Mouse (Mus musculus) ES-E14 (cell line): ENCODE results near the gene Casp3. TPM values are rescaled to one million over a fixed set of nuclear protein-coding genes. Genes with fewer than 3 reads are reported as not detected.

ENCODE experiments used
- DNase-seq: peaks from one replicate; pipeline ENCODE4 v3.0.0-alpha.2; 2013; ENCODE audit warnings: low read depth, low spot score
- H3K27ac ChIP-seq: 2 replicates; pipeline ENCODE4 v1.5.1; 2012; ENCODE audit warnings: low read depth, mild to moderate bottlenecking, low read length, moderate library complexity, mixed read lengths; ENCODE audit not compliant: poor library complexity, insufficient read depth, severe bottlenecking
- H3K36me3 ChIP-seq: 2 replicates; pipeline ENCODE4 v1.6.1; 2012; ENCODE audit warnings: mild to moderate bottlenecking, low read length, moderate library complexity, mixed read lengths; ENCODE audit not compliant: control insufficient read depth, poor library complexity, insufficient read depth, severe bottlenecking
- H3K4me1 ChIP-seq, 2 experiments: fragments of 150-350 bp in 1 of 2; sonication (generic) in 1 of 2; 2 replicates each; pipeline ENCODE4 v1.6.1; 2012; ENCODE audit warnings: low read length in 2 of 2, mild to moderate bottlenecking in 1 of 2, mixed read lengths in 1 of 2; ENCODE audit not compliant: control insufficient read depth in 2 of 2, insufficient read depth in 2 of 2, poor library complexity in 1 of 2
- H3K4me3 ChIP-seq, 2 experiments: fragments of 150-350 bp in 1 of 2; sonication (generic) in 1 of 2; 2 replicates each; pipeline ENCODE4 v1.5.1; 2012; ENCODE audit warnings: low read length in 2 of 2, low read depth in 1 of 2, mild to moderate bottlenecking in 1 of 2, mixed read lengths in 1 of 2; ENCODE audit not compliant: insufficient read depth in 1 of 2, poor library complexity in 1 of 2, severe bottlenecking in 1 of 2
- H3K9ac ChIP-seq: 2 replicates; pipeline ENCODE4 v1.6.1; 2012; ENCODE audit warnings: low read depth, mild to moderate bottlenecking, low read length, mixed read lengths; ENCODE audit not compliant: poor library complexity, insufficient read depth, severe bottlenecking
- H3K9me3 ChIP-seq: fragments of 150-350 bp; sonication (generic); 2 replicates; pipeline ENCODE4 v1.6.1; 2012; ENCODE audit warnings: low read depth, mild to moderate bottlenecking, low read length; ENCODE audit not compliant: control insufficient read depth, insufficient read depth
- CHD2 ChIP-seq: IDR thresholded peaks from 2 replicates; pipeline ENCODE4 v1.6.1; 2014; ENCODE audit warnings: mild to moderate bottlenecking, low read depth, low read length, inconsistent platforms
- HCFC1 ChIP-seq: IDR thresholded peaks from 2 replicates; pipeline ENCODE4 v1.6.1; 2012; ENCODE audit warnings: low read length, inconsistent platforms, borderline replicate concordance; ENCODE audit not compliant: insufficient read depth
- MAFK ChIP-seq: IDR thresholded peaks from 2 replicates; pipeline ENCODE4 v1.6.1; 2014; ENCODE audit warnings: mild to moderate bottlenecking, low read depth, low read length, inconsistent platforms; ENCODE audit not compliant: insufficient read depth
- ZC3H11A ChIP-seq: IDR thresholded peaks from 2 replicates; pipeline ENCODE4 v1.6.1; 2012; ENCODE audit warnings: low read depth, mild to moderate bottlenecking, inconsistent platforms, low read length, borderline replicate concordance
- ZNF384 ChIP-seq: IDR thresholded peaks from 2 replicates; pipeline ENCODE4 v1.6.1; 2012; ENCODE audit warnings: low read depth, low read length, inconsistent platforms
- in situ Hi-C, 2 experiments: fragments of 600-800 bp; cut with MboI; formaldehyde crosslinking; loops; one replicate each; pipeline ENCODE4 v1.15.1; 2025; ENCODE audit warnings: low sequenced_read_pairs in 2 of 2, inconsistent platforms in 1 of 2; ENCODE audit not compliant: unreplicated experiment in 2 of 2
- total RNA-seq: library from RNA; depleted of rRNA; stranded (reverse); fragments of 300-350 nt; gene quantifications from 2 replicates; pipeline ENCODE4 v1.2.3, GENCODE M21; 2012; rRNA removed

The Casp3 gene
- 25.8 and 30.7 TPM in 2 replicates for total RNA-seq

DNA sequence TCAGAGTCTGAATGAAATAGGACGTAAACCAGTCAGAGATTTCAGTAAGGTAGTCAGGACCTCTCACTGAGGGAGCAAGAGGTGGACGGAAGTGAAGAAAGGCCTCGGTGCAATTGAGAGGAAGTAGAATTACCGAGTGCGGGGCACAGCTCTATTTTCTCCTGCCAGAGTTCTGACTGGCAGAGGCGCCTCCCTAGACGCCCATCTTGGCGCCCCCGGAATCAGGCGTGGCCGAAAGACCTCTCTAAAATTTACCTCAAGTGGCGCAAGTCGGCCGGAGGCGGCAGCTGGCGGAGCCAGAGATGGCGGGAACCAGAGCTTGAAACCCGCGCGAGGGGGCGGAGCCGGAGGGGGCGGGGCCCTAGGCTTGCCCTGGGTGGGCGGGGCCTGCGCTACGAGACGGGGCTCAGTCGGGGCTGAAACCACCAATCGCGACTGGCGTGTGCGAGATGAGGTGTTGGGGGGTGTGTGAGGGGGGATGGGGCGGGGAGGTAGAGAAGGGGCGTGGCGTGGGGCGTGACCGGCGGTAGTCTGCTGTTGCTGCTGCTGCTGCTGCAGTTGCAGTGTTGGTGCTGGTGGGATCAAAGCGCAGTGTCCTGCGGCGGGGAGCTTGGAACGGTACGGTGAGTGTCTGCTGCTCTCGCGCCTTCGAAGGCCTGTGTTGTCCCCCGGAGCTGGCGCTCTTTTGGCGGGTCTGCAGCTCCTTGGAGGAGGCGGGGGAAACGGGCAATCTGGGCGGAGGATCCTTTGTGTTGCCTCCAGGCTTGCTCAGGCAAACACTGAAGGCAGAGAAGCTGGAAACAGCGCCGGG, at the start of gene Casp3, which contains the start of gene Primpol:
Gene Casp3 (plus strand): TSS at position 413 of the 811 bp plus-strand sequence.
Gene Primpol (minus strand): TSS at position 334 of the 811 bp plus-strand sequence.
- peak; percentile 92 for DNase-seq
- Histone ChIP-seq H3K4me1 (peaks cover 0 to 2% of the 10 kb centered on the region in 2 experiments; a peak in 1 of 4 replicates), H3K27ac (no peak within 1 kb of the TSS), H3K36me3 (no peaks in the 10 kb centered on the region), H3K9ac (peak within 1 kb of the TSS; percentile 88), H3K4me3 (peak within 1 kb of the TSS; percentile 82 to 95), H3K9me3 (no peaks in the 10 kb centered on the region)
- in situ Hi-C loops: no loop called here
- TF ChIP-seq ZC3H11A: no peak
- TF ChIP-seq ZNF384: no peak
- no peak for TF ChIP-seq CHD2
- no peak for TF ChIP-seq HCFC1
- no peak for TF ChIP-seq MAFK

DNA sequence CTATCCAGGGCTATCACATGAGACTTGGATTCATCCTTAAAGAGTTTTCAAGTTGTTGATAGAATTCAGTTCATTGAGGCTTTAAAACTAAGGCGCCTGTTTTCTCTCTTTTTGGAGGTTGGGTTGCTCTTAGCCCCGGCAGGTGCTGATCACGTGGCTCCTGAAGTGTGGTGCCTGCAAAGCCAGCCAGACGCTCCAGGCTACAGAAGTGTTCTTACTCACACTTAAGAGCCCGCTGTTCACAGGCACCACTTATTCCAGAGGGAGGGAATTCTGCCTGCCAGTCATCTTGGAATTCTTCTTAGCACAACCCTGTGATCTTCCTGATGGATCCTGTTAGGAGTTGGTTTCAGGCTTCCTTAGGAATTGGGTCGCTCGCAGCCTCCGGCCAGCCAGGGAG, 49.1 kb upstream of the Casp3 start:
- Histone ChIP-seq H3K4me3 (no peak overlapping the region), H3K4me1 (peaks cover 0 to 7% of the 10 kb centered on the region in 2 experiments; a peak in 2 of 4 replicates), H3K27ac (no peak overlapping the region), H3K36me3 (peaks cover 2% of the 10 kb centered on the region; the same call in 1 of the 2 replicates), H3K9ac (no peak overlapping the region), H3K9me3 (no peaks in the 10 kb centered on the region)
- no peak for TF ChIP-seq MAFK
- TF ChIP-seq ZC3H11A: no peak
- DNase-seq: no peak
- in situ Hi-C loops: no loop called here

DNA sequence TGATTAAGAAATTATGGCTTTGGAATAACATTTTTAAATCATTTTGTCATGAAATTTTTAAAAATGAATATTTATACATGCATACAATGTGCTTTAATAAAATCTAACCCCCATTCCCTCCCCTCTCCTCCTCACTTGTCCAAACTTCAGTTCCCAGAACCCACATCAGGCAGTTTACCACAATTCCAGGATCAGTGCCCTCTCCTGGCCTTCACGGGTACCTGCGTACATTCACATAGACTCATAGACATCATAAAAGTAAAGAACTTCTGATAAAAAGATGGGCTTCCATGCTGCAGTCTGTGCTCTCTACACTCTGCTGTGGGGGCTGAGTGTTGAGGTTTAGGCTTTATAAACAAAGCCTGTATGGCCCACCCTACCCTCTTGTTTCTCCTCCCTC, 48.1 kb upstream of the Casp3 start:
- TF ChIP-seq ZNF384 (no peak), CHD2 (no peak), MAFK (no peak), HCFC1 (no peak), ZC3H11A (no peak)
- Histone ChIP-seq H3K9me3 (no peaks in the 10 kb centered on the region), H3K27ac (no peak overlapping the region), H3K36me3 (peaks cover 2% of the 10 kb centered on the region; the same call in 1 of the 2 replicates), H3K4me3 (no peak overlapping the region), H3K9ac (no peak overlapping the region), H3K4me1 (peaks cover 2 to 11% of the 10 kb centered on the region in 2 experiments)
- DNase-seq: no peak
- in situ Hi-C loops: no loop called here

DNA sequence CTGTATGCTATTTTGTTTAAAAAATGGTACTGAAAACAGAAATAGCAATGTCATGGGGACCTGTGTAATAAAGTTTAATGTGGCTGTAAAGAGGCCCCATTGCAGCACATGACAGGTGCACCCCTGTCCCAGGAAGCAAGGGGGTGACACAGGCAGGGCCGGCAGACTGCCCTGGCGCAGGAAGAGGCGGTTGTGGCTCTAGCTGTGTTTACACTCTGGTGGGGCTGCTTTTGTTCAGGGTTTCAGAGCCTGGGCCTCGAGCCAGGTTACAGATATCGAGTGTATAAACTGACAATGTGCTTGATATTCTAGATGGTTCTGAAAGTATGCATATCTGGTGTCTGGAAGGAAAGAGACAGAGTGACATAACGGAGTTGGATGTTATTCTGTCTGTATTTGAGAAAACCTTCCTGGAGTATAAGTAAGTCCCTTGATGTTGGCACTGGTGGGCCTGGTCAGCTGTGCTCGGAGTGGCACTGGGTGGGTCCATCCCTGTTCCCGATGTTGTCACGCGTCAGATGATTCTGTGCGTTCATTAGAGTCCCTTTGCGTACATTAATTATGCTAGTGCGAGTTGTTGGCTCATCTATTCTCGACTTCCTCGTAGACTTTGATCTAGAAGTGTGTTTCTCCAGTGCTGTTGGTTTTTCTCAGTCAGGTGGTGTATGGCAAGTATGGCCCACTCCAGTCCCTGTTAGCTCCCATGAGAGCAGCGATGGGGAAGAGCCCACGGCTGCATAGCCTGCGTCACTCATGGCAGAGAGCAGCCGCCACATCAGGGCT, 47.2 kb upstream of the Casp3 start:
- H3K4me3 ChIP-seq: no peak overlapping the region
- TF ChIP-seq ZC3H11A: no peak
- no peak for TF ChIP-seq HCFC1
- TF ChIP-seq MAFK: no peak
- no peak for TF ChIP-seq ZNF384
- no peak for TF ChIP-seq CHD2
- peaks cover 4 to 15% of the 10 kb centered on the region in 2 experiments for H3K4me1 ChIP-seq
- H3K36me3 ChIP-seq: peaks cover 2% of the 10 kb centered on the region; the same call in 1 of the 2 replicates
- no peak overlapping the region for H3K9ac ChIP-seq
- in situ Hi-C loops: no loop called here
- H3K9me3 ChIP-seq: no peaks in the 10 kb centered on the region
- DNase-seq: no peak
- no peak overlapping the region for H3K27ac ChIP-seq
